Mouse (Mus musculus) myocyte (in vitro differentiated cells): ENCODE data around the gene Ppm1k. TPM values are rescaled to one million over a fixed set of nuclear protein-coding genes. Genes with fewer than 3 reads are reported as not detected.
"Not testable (repeated sequence)": the region's sequence is repeated elsewhere in the genome, so short reads cannot be mapped to it uniquely, and the experiment has no call there.

Source experiments
- H3K27me3 ChIP-seq: one replicate; pipeline ENCODE4 v1.6.1; 2011; ENCODE audit not compliant: control insufficient read depth, insufficient read depth, insufficient read length
- H3K36me3 ChIP-seq: one replicate; pipeline ENCODE4 v1.6.1; 2011; ENCODE audit not compliant: control insufficient read depth, insufficient read depth
- H3K4me2 ChIP-seq: one replicate; pipeline ENCODE4 v1.6.1; 2011; ENCODE audit warnings: low read depth, control low read depth
- H3K4me3 ChIP-seq: one replicate; pipeline ENCODE4 v1.5.1; 2011; ENCODE audit warnings: mild to moderate bottlenecking, control low read depth, moderate library complexity
- H3K79me2 ChIP-seq: one replicate; pipeline ENCODE4 v1.6.1; 2011; ENCODE audit not compliant: control insufficient read depth, insufficient read depth
- H3ac ChIP-seq: one replicate; pipeline ENCODE4 v1.6.1; 2011; ENCODE audit not compliant: control insufficient read depth, insufficient read length
- E2F4 ChIP-seq: IDR thresholded peaks from one replicate; pipeline ENCODE4 v1.6.1; 2011; ENCODE audit warnings: mild to moderate bottlenecking, control low read depth, moderate library complexity; ENCODE audit not compliant: insufficient read depth
- MAX ChIP-seq: IDR thresholded peaks from one replicate; pipeline ENCODE4 v1.6.1; 2011; ENCODE audit warnings: low read depth, mild to moderate bottlenecking, control low read depth
- MYOD1 ChIP-seq, 3 experiments: IDR thresholded peaks; one replicate each; pipeline ENCODE4 v1.6.1; 2011; ENCODE audit warnings: control low read depth in 2 of 3, low read depth in 2 of 3, mild to moderate bottlenecking in 2 of 3, moderate library complexity in 1 of 3; ENCODE audit not compliant: insufficient read length in 2 of 3, control insufficient read depth in 1 of 3
- MYOG ChIP-seq, 3 experiments: IDR thresholded peaks; one replicate each; pipeline ENCODE4 v1.6.1; 2011; ENCODE audit warnings: control low read depth in 2 of 3, low read depth in 2 of 3, mild to moderate bottlenecking in 2 of 3; ENCODE audit not compliant: insufficient read length in 2 of 3, control insufficient read depth in 1 of 3, insufficient read depth in 1 of 3
- POLR2A ChIP-seq: IDR thresholded peaks from one replicate; pipeline ENCODE4 v1.6.1; 2011; ENCODE audit warnings: low read depth, mild to moderate bottlenecking, control low read depth, moderate library complexity; ENCODE audit not compliant: insufficient read length
- POLR2AphosphoS2 ChIP-seq: IDR thresholded peaks from one replicate; pipeline ENCODE4 v1.6.1; 2011; ENCODE audit warnings: low read depth, control low read depth; ENCODE audit not compliant: insufficient read length
- REST ChIP-seq: IDR thresholded peaks from one replicate; pipeline ENCODE4 v1.6.1; 2011; ENCODE audit warnings: mild to moderate bottlenecking, control low read depth, moderate library complexity; ENCODE audit not compliant: insufficient read depth, insufficient read length
- SRF ChIP-seq: IDR thresholded peaks from one replicate; pipeline ENCODE4 v1.6.1; 2011; ENCODE audit warnings: low read depth; ENCODE audit not compliant: control insufficient read depth, insufficient read length
- TCF12 ChIP-seq: IDR thresholded peaks from one replicate; pipeline ENCODE4 v1.6.1; 2011; ENCODE audit warnings: mild to moderate bottlenecking, control low read depth; ENCODE audit not compliant: poor library complexity, insufficient read depth, severe bottlenecking
- TCF3 ChIP-seq: IDR thresholded peaks from one replicate; pipeline ENCODE4 v1.6.1; 2011; ENCODE audit warnings: low read depth, control low read depth; ENCODE audit not compliant: insufficient read length
- USF1 ChIP-seq: IDR thresholded peaks from one replicate; pipeline ENCODE4 v1.6.1; 2011; ENCODE audit warnings: low read depth, mild to moderate bottlenecking, control low read depth, moderate library complexity
- polyA plus RNA-seq: library from polyadenylated mRNA; unstranded; fragments of >200 nt; fragmentation: generic; extraction: Trizol; gene quantifications from one replicate; pipeline ENCODE4 v1.2.1, GENCODE M21; 2012; ENCODE audit warnings: missing spikeins

Gene Ppm1k
- polyA plus RNA-seq, 1 experiment = 0.47 TPM

GRCm38 (mm10) chr6:57503662-57504379 is 31.4 kb downstream of the Ppm1k start:
- no peaks in the 10 kb centered on the region for H3K36me3 ChIP-seq
- no peaks in the 10 kb centered on the region for H3K79me2 ChIP-seq
- no peaks in the 10 kb centered on the region for H3K27me3 ChIP-seq
- H3K4me3 ChIP-seq = no peak overlapping the region
- H3K4me2 ChIP-seq = no peak overlapping the region
- H3ac ChIP-seq = no peak overlapping the region
- TF ChIP-seq TCF12 (no peak), POLR2AphosphoS2 (no peak), MYOD1 (IDR thresholded peaks at IDR 0.05; ENCODE audit: control insufficient read depth in 1 of 3, insufficient read length in 2 of 3, low read depth in 2 of 3) (no peak), E2F4 (no peak), REST (no peak), SRF (no peak), MYOG (IDR thresholded peaks at IDR 0.05; ENCODE audit: control insufficient read depth in 1 of 3, insufficient read depth in 1 of 3, insufficient read length in 2 of 3, low read depth in 2 of 3) (no peak), POLR2A (no peak), MAX (no peak), TCF3 (no peak), USF1 (no peak)

GRCm38 (mm10) chr6:57499209-57499608 is 36.1 kb downstream of the Ppm1k start:
- Histone ChIP-seq H3K4me3 (no peak overlapping the region), H3K27me3 (no peaks in the 10 kb centered on the region), H3K36me3 (no peaks in the 10 kb centered on the region), H3ac (no peak overlapping the region), H3K4me2 (no peak overlapping the region), H3K79me2 (no peaks in the 10 kb centered on the region)
- TF ChIP-seq USF1 (no peak), REST (no peak), E2F4 (no peak), MYOD1 (IDR thresholded peaks at IDR 0.05; ENCODE audit: control insufficient read depth in 1 of 3, insufficient read length in 2 of 3, low read depth in 2 of 3) (no peak)

GRCm38 (mm10) chr6:57468161-57468560 is 67.1 kb downstream of the Ppm1k start:
- H3K4me3 ChIP-seq, H3K27me3 ChIP-seq, H3K4me2 ChIP-seq, H3K79me2 ChIP-seq, H3K36me3 ChIP-seq, H3ac ChIP-seq: not testable (repeated sequence)

Other genes starting within 250 kb of the Ppm1k start
- not detected for gene Vmn1r16, start 206.0 kb downstream of the Ppm1k start, polyA plus RNA-seq
- not detected for gene Vmn1r17, start 171.7 kb downstream of the Ppm1k start, polyA plus RNA-seq
- gene Vmn1r18, start 139.7 kb downstream of the Ppm1k start, polyA plus RNA-seq = not detected
- not detected for gene Vmn1r19, start 131.7 kb downstream of the Ppm1k start, polyA plus RNA-seq
- gene Vmn1r20, start 106.5 kb downstream of the Ppm1k start, polyA plus RNA-seq = not detected
- 0.44 TPM for gene Herc6, start 45.5 kb upstream of the Ppm1k start, polyA plus RNA-seq
- gene Pyurf, start 156.6 kb upstream of the Ppm1k start, polyA plus RNA-seq = 10.1 TPM
- 5.8 TPM for gene Lancl2, start 167.1 kb upstream of the Ppm1k start, polyA plus RNA-seq